Mouse (Mus musculus) neutrophil, adult 59 days (primary cell): ENCODE results near the gene Serpinb13. TPM values are rescaled to one million over a fixed set of nuclear protein-coding genes. Genes with fewer than 3 reads are reported as not detected.

ENCODE experiments used
- total RNA-seq, 2 experiments: library from RNA; stranded (reverse); gene quantifications; 1 replicate in 1 of 2; 2 replicates in 1 of 2; pipeline ENCODE4 v1.2.4; 2023

Serpinb13 gene
- not detected for total RNA-seq

DNA sequence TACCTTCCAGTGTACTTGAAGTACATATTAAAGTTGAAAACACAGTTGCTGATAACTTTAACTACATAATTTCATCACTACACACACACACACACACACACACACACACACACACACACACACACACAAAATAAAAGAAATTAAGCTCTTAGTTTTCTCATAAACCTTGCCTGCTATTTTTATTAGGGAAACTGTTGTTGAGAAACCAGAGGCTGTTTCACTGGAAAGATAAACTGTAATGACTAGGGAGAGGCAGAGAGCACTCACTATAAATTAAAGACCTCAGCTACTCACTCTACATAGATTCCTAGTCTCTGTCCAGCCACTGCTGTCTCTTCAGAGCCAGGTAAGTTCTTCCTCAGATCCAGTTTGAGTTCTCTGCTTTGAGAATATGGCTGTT, at the start of gene Serpinb13:
TSS of gene Serpinb13 (plus strand) at position 301 of the 400 bp plus-strand sequence.

DNA sequence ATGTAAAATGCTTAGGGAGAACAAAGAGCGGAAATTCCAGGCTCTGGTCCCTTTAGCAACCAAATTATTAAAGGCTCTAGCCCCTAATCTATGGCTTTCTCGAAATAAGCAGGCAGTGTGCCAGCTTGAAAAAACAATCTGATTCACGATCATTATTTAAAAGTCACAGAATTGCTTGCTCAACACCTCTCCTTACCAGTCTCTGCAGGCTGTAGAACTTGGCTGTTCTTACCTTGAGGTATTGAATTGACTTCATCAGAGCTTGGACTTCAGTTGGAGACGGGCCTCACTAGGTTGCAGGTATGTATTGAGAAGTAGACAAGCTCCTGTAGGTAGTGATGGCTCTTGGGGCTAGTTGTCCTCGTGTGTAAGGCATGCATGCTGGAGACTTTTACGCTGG, 46.5 kb upstream of the Serpinb13 start, which contains the start of gene Serpinb12:
TSS of gene Serpinb12 (plus strand) at position 185 of the 400 bp plus-strand sequence.

Other genes with a start within 250 kb of the Serpinb13 start
- 1 to 10 TPM; 9.3 TPM for gene Kdsr, start 221.3 kb upstream of the Serpinb13 start, total RNA-seq
- gene Vps4b, start 184.3 kb upstream of the Serpinb13 start, total RNA-seq = 100 to 1,000 TPM; 150 to 173 TPM
- gene Serpinb5, start 119.8 kb upstream of the Serpinb13 start, total RNA-seq = not detected
- gene Serpinb12, start 46.5 kb upstream of the Serpinb13 start, total RNA-seq = under 1 TPM in 1 of 2 experiments, not detected in 1; 0.24 TPM
- gene Serpinb3a, start 71.3 kb downstream of the Serpinb13 start, total RNA-seq = not detected
- not detected for gene Serpinb3d, start 102.5 kb downstream of the Serpinb13 start, total RNA-seq